Mouse (Mus musculus) C2C12 (cell line): ENCODE results near the gene Hacd3.

Experiments used
- CEBPB ChIP-seq: IDR thresholded peaks from one replicate; pipeline ENCODE4 v1.6.1; 2011; ENCODE audit warnings: low read depth, mild to moderate bottlenecking, control low read depth, moderate library complexity
- CTCF ChIP-seq: IDR thresholded peaks from one replicate; pipeline ENCODE4 v1.5.1; 2011; ENCODE audit not compliant: control insufficient read depth, insufficient read depth, insufficient read length
- MAX ChIP-seq: IDR thresholded peaks from one replicate; pipeline ENCODE4 v1.6.1; 2011; ENCODE audit warnings: mild to moderate bottlenecking, control low read depth
- MYOD1 ChIP-seq: IDR thresholded peaks from one replicate; pipeline ENCODE4 v1.6.1; 2011; ENCODE audit warnings: low read depth; ENCODE audit not compliant: control insufficient read depth, insufficient read length
- MYOG ChIP-seq: IDR thresholded peaks from one replicate; pipeline ENCODE4 v1.6.1; 2011; ENCODE audit not compliant: control insufficient read depth, insufficient read length; ENCODE audit errors: extremely low read depth
- USF1 ChIP-seq: IDR thresholded peaks from one replicate; pipeline ENCODE4 v1.6.1; 2011; ENCODE audit warnings: low read depth, mild to moderate bottlenecking, control low read depth, moderate library complexity

- TF ChIP-seq CTCF (no peak), USF1 (no peak), MYOD1 (no peak), MYOG (no peak), CEBPB (no peak), MAX (no peak)
Measured at GRCm38 (mm10) chr9:65022580-65023135, 1.2 kb upstream of the Hacd3 start.
